Mouse (Mus musculus) kidney, embryonic 15.5 days (tissue): ENCODE measurements around the gene Tsen15. TPM values are rescaled to one million over a fixed set of nuclear protein-coding genes. Genes with fewer than 3 reads are reported as not detected.
A peak's percentile ranks its signal among the peaks of the same experiment; 100 is the strongest.
"Not testable (repeated sequence)": the region's sequence is repeated elsewhere in the genome, so short reads cannot be mapped to it uniquely, and the experiment has no call there.

Experiments used
- ATAC-seq: fragments of 200-750 bp; cut with Nextera tagmentation; replicated peaks from 2 replicates; pipeline ENCODE4 v1.8.0; 2017; ENCODE audit warnings: moderate TSS enrichment; ENCODE audit not compliant: low FRiP score
- H3K27ac ChIP-seq: fragments of 300-500 bp; sonication (generic); 2 replicates; pipeline ENCODE4 v1.5.1; 2015; ENCODE audit warnings: mild to moderate bottlenecking, inconsistent platforms
- H3K27me3 ChIP-seq: fragments of 300-500 bp; sonication (generic); 2 replicates; pipeline ENCODE4 v1.6.1; 2015; ENCODE audit warnings: inconsistent platforms
- H3K36me3 ChIP-seq: fragments of 300-500 bp; sonication (generic); 2 replicates; pipeline ENCODE4 v1.6.1; 2015; ENCODE audit warnings: inconsistent platforms
- H3K4me1 ChIP-seq: fragments of 300-500 bp; sonication (generic); 2 replicates; pipeline ENCODE4 v1.6.1; 2015; ENCODE audit warnings: inconsistent platforms
- H3K4me2 ChIP-seq: fragments of 300-500 bp; sonication (generic); 2 replicates; pipeline ENCODE4 v1.6.1; 2015; ENCODE audit warnings: moderate library complexity, mild to moderate bottlenecking, inconsistent platforms
- H3K4me3 ChIP-seq: fragments of 300-500 bp; sonication (generic); replicated peaks from 2 replicates; pipeline ENCODE4 v1.5.1; 2015; ENCODE audit warnings: mild to moderate bottlenecking, inconsistent platforms
- H3K9ac ChIP-seq: fragments of 300-500 bp; sonication (generic); 2 replicates; pipeline ENCODE4 v1.6.1; 2015; ENCODE audit warnings: mild to moderate bottlenecking, inconsistent platforms
- H3K9me3 ChIP-seq: fragments of 300-500 bp; sonication (generic); replicated peaks from 2 replicates; pipeline ENCODE4 v1.6.1; 2016; ENCODE audit warnings: inconsistent platforms
- WGBS: fragments of 180-500 bp; shearing (Covaris S2); methylation state at CpG from one replicate; pipeline ENCODE4 v1.1.7; 2015; ENCODE audit warnings: mixed read lengths; 5-methylcytosine and 5-hydroxymethylcytosine counted together
- polyA plus RNA-seq: library from polyadenylated mRNA; unstranded; fragments of >200 nt; fragmentation: Nextera tagmentation; extraction: Ambion mirVana; gene quantifications from 2 replicates; pipeline ENCODE4 v1.2.1, GENCODE M21; 2015

The Tsen15 gene
- polyA plus RNA-seq, 1 experiment from 2014 or later = 88.5 TPM

GRCm38 (mm10) chr1:152409356-152409755 lies 22.9 kb upstream of the Tsen15 start:
- Histone ChIP-seq H3K4me1 (peaks cover 3% of the 10 kb centered on the region; the same call in 1 of the 2 replicates), H3K4me2 (no peak overlapping the region), H3K27me3 (peaks cover 12% of the 10 kb centered on the region; the same call in 1 of the 2 replicates), H3K36me3 (no peaks in the 10 kb centered on the region), H3K9ac (no peak overlapping the region), H3K27ac (no peak overlapping the region), H3K9me3 (no peaks in the 10 kb centered on the region), H3K4me3 (no peak overlapping the region)
- ATAC-seq = no peak
- 67% methylated on average over 4 of the region's 4 CpGs for WGBS

GRCm38 (mm10) chr1:152407021-152407946 lies 20.8 kb upstream of the Tsen15 start:
- Histone ChIP-seq H3K9me3 (no peaks in the 10 kb centered on the region), H3K36me3 (no peaks in the 10 kb centered on the region), H3K9ac (no peak overlapping the region), H3K4me3 (0 out of 2 replicates have a peak overlapping the region, but pooled peaks have one; percentile 4), H3K27me3 (peaks cover 17% of the 10 kb centered on the region), H3K4me2 (peak overlapping the region; percentile 27; the same call in 1 of the 2 replicates), H3K4me1 (peaks cover 3% of the 10 kb centered on the region; the same call in 1 of the 2 replicates), H3K27ac (no peak overlapping the region)
- no peak for ATAC-seq
- WGBS = 39% methylated on average over 22 of the region's 22 CpGs

- Histone ChIP-seq H3K4me1 (peaks cover 12% of the 10 kb centered on the region), H3K4me3 (peak overlapping the region; percentile 70), H3K27ac (no peak overlapping the region), H3K9me3 (no peaks in the 10 kb centered on the region), H3K36me3 (no peaks in the 10 kb centered on the region), H3K27me3 (peaks cover 40% of the 10 kb centered on the region), H3K9ac (peak overlapping the region; percentile 53), H3K4me2 (peak overlapping the region; percentile 99)
- ATAC-seq = peak; percentile 55; the same call in 1 of the 2 replicates
- 19% methylated on average over 14 of the region's 14 CpGs for whole genome bisulfite sequencing
These were observed 14.4 kb upstream of the Tsen15 start for GRCm38 (mm10) chr1:152400556-152401540.

GRCm38 (mm10) chr1:152399790-152400555 lies 13.5 kb upstream of the Tsen15 start, which contains the start of gene Colgalt2:
Gene Colgalt2, plus strand, starts transcription at chr1:152399830.
- Histone ChIP-seq H3K4me1 (peaks cover 12% of the 10 kb centered on the region), H3K27me3 (peaks cover 40% of the 10 kb centered on the region), H3K4me2 (peak within 1 kb of the TSS; percentile 99), H3K9me3 (no peaks in the 10 kb centered on the region), H3K27ac (no peak within 1 kb of the TSS), H3K4me3 (peak within 1 kb of the TSS; percentile 70), H3K9ac (peak within 1 kb of the TSS; percentile 53), H3K36me3 (no peaks in the 10 kb centered on the region)
- under 1% methylated on average over 66 of the region's 70 CpGs for WGBS
- peak; percentile 88 for ATAC-seq

- no peak for ATAC-seq
- peaks cover 40% of the 10 kb centered on the region for H3K27me3 ChIP-seq
- no peak overlapping the region for H3K4me3 ChIP-seq
- H3K4me1 ChIP-seq = peaks cover 12% of the 10 kb centered on the region
- no peak overlapping the region for H3K27ac ChIP-seq
- no peak overlapping the region for H3K4me2 ChIP-seq
- WGBS = 66% methylated on average over 1 of the region's 1 CpGs
- H3K36me3 ChIP-seq = no peaks in the 10 kb centered on the region
- H3K9ac ChIP-seq = no peak overlapping the region
- no peaks in the 10 kb centered on the region for H3K9me3 ChIP-seq
These were observed 12.2 kb upstream of the Tsen15 start for GRCm38 (mm10) chr1:152398708-152399107.

GRCm38 (mm10) chr1:152394956-152395515 lies 8.5 kb upstream of the Tsen15 start:
- Histone ChIP-seq H3K27ac (no peak overlapping the region), H3K9ac (no peak overlapping the region), H3K4me3 (no peak overlapping the region), H3K4me2 (no peak overlapping the region), H3K36me3 (no peaks in the 10 kb centered on the region), H3K4me1 (peaks cover under 1% of the 10 kb centered on the region; the same call in 1 of the 2 replicates), H3K27me3 (peaks cover 16% of the 10 kb centered on the region), H3K9me3 (no peaks in the 10 kb centered on the region)
- WGBS = 70% methylated on average over 4 of the region's 4 CpGs
- no peak for ATAC-seq

- Histone ChIP-seq H3K27me3 (peaks cover 13% of the 10 kb centered on the region), H3K4me3 (no peak overlapping the region), H3K9me3 (no peaks in the 10 kb centered on the region), H3K36me3 (no peaks in the 10 kb centered on the region), H3K4me2 (no peak overlapping the region), H3K9ac (no peak overlapping the region), H3K27ac (no peak overlapping the region), H3K4me1 (no peaks in the 10 kb centered on the region)
- no peak for ATAC-seq
- 82% methylated on average over 3 of the region's 3 CpGs for WGBS
These were observed 7.6 kb upstream of the Tsen15 start for GRCm38 (mm10) chr1:152394137-152394536.

- Histone ChIP-seq H3K9ac (no peak overlapping the region), H3K27ac (no peak overlapping the region)
These were observed 2.8 kb upstream of the Tsen15 start for GRCm38 (mm10) chr1:152389271-152389670.

GRCm38 (mm10) chr1:152385693-152386092 lies 795 bp downstream of the Tsen15 start:
- Histone ChIP-seq H3K4me2 (peak overlapping the region; percentile 66), H3K4me3 (peak overlapping the region; percentile 84), H3K9ac (peak overlapping the region; percentile 88), H3K36me3 (peaks cover 15% of the 10 kb centered on the region)
- H3K4me1 ChIP-seq, H3K27me3 ChIP-seq, H3K27ac ChIP-seq, H3K9me3 ChIP-seq, ATAC-seq: not testable (repeated sequence)
- 26% methylated on average over 2 of the region's 4 CpGs for WGBS

More at GRCm38 (mm10) chr1:152389271-152389670, 2.8 kb upstream of the Tsen15 start:
- no peaks in the 10 kb centered on the region for H3K27me3 ChIP-seq
- no peaks in the 10 kb centered on the region for H3K9me3 ChIP-seq
- H3K36me3 ChIP-seq = no peaks in the 10 kb centered on the region; the same call in 1 of the 2 replicates
- H3K4me2 ChIP-seq = no peak overlapping the region
- H3K4me1 ChIP-seq = peaks cover 9% of the 10 kb centered on the region; the same call in 1 of the 2 replicates
- ATAC-seq = no peak
- H3K4me3 ChIP-seq = no peak overlapping the region

GRCm38 (mm10) chr1:152384589-152384988 lies 1.9 kb downstream of the Tsen15 start:
- peaks cover 9% of the 10 kb centered on the region; the same call in 1 of the 2 replicates for H3K4me1 ChIP-seq
- no peak overlapping the region for H3K27ac ChIP-seq
- no peaks in the 10 kb centered on the region for H3K9me3 ChIP-seq
- H3K36me3 ChIP-seq = peaks cover 24% of the 10 kb centered on the region
- H3K4me3 ChIP-seq = no peak overlapping the region
- no peak for ATAC-seq
- H3K27me3 ChIP-seq = no peaks in the 10 kb centered on the region
- H3K4me2 ChIP-seq = no peak overlapping the region
- no peak overlapping the region for H3K9ac ChIP-seq
- 94% methylated on average over 1 of the region's 1 CpGs for WGBS

GRCm38 (mm10) chr1:152378311-152378710 lies 8.2 kb downstream of the Tsen15 start:
- no peak for ATAC-seq
- WGBS = 91% methylated on average over 5 of the region's 5 CpGs
- H3K4me2 ChIP-seq = no peak overlapping the region

More at GRCm38 (mm10) chr1:152378311-152378710, 8.2 kb downstream of the Tsen15 start:
- Histone ChIP-seq H3K4me3 (no peak overlapping the region), H3K9ac (no peak overlapping the region), H3K4me1 (no peaks in the 10 kb centered on the region), H3K27ac (no peak overlapping the region), H3K9me3 (no peaks in the 10 kb centered on the region), H3K27me3 (no peaks in the 10 kb centered on the region), H3K36me3 (peaks cover 63% of the 10 kb centered on the region)
